Mouse (Mus musculus): ENCODE measurements around the gene Ankdd1a.

The Ankdd1a gene

DNA sequence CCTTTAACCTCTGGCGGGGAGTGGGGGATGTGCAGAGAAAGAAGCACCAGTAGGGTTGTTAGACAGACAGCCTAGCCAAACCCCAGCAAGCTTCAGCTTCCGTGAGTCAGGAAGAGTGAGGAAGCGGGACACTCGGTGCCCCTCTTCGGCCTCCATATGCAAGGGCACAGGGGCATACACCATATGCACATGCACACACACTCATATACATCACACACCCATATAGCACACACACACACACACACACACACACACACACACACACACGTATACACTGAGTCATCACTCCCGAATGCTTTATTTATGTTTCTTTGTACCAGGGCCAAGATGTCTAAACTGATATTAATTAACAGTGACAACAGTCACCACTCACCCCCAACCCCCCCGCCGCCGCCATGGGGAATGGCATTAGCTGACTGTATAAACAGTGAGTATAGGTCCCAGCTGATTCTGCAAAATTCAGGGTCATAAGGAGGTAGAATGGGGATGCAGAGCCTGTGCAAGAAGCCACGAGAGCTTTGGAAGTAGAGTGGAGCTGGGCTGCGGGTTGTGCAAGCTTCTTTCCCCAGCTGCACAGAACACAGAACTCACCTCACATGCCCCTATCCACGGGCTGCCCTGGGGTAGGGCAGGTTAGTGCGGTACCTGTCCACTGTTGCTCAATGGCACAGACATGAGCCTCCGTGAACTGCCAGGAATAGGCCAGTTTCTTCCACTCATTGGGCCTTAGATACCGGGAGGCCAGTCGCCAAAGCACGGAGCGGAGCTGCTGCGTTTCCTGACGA lies 17.1 kb downstream of the Ankdd1a start:
- DNase-seq (ENCODE audit: low read depth, low spot score), result no peak

DNA sequence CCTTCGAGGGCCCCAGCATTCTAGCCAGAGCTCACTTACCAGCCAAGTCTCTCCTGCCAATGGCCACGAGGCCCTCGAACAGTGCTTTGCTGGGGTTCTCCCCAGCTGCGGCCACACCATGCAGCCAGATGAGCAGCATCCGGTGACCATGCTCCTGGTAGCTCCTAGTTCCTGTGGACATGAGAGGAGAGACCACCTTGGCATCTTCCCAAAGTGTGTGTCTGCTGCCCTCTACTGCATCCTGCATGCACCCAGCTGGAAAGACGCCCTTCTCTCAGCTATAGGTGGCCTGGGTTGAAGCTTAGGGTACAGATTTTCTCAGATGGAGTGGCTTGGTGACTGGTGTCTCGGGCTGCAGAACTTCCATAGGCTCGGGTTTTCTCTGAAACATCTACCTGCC lies 17.8 kb downstream of the Ankdd1a start:
- no peak for DNase-seq (ENCODE audit: low read depth, low spot score)

DNA sequence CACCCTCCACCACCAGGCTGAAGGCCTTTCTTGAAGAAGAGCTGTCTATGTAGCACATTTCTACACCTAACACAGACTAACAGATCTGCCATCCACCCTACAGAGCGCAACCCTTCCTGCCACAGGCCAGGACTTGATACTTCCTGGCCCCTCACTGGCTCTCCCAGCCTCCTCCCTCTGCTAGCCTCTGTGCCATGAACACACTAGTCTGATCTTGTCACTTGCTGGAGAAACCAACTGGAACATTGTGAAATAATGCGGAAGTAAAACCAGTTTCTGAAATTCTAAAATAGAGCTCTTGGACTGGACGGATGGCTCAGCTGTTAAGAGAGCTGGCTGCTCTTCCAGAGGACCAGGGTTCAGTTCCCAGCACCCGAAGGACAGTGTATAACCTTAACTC lies 27.1 kb downstream of the Ankdd1a start:
- DNase-seq (ENCODE audit: low read depth, low spot score), result no peak

GRCm38 (mm10) chr9:65492351-65492750 lies 27.6 kb downstream of the Ankdd1a start:
- DNase-seq (ENCODE audit: low read depth, low spot score), result no peak

DNA sequence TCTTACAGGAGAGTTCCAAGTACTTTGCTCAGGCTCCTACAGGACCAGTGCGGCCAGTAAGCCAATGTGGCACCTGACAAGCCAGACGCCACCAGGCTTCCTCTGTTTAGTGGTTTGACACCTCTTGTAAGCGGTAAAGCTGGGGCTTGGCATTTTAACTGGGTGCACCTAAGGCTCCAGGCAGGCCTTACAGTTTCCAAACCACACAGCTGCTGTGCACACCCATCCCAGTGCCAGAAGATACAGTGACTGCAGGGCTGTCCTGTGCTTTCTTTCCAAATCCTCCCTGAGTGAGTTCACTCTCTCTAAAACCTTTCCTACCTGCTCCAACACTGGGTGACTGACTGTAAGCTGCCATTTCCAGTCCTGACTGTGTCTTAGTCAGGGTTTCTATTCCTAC lies 28.5 kb downstream of the Ankdd1a start:
- DNase-seq (ENCODE audit: low read depth, low spot score), result no peak

DNA sequence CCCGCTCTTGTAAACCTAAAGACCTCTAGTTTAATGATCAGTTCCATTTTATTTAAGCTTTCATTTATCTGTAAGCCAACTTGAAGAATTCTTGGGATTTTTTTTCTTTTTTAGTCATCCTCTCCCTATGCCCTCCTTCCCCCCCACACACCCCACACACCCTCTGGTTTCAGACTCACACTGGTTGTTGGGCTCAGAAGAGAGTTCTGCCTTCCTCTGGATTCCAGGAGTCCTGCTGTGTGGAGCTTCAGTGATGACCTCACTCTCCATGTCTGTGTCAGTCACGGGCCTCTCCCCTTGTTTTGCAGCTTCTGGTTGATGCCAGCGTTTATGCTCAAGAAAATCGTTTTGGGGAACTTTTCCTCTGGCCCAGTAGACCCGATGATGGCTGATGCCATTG lies 39.9 kb downstream of the Ankdd1a start:
- DNase-seq (ENCODE audit: low read depth, low spot score), result no peak

DNA sequence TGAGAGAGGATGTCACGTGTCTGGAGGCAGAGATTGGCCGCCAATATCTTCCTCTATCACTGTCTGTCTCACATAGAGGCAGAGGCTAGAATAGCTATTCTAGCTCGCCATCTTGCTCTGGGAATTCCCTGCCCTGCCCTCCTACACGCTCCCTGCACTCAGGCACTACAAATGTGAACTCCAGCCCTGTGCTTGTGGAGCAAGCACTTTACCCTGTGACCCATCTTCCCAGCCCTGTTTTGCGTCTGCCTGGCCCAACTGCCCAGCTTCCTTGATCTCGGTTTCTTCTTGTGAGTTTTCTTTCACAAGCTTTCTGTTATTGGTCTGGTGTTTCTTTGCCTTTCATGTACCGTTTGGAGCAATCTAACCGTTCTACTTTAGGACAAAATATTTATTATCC lies 40.8 kb downstream of the Ankdd1a start:
- DNase-seq (ENCODE audit: low read depth, low spot score), result no peak

DNA sequence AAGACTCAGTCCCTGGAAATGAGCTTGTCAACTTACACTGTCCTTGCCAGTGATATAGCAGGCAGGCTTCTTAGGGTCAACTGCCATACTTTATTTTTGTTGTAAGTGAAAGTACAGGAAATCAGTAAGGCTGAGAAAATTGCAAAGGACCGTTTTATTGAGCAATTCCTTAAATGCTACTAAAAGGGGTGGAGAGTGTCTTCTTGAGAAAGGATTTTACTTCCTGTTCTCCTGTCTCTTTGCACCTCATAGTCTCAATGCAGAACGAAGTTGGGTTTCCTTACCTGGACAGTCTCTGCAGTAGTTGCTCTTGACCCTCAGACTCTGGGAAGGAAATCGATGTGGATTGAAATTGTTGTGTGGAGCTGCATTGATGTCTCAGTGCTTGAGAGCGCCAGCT lies 47.2 kb downstream of the Ankdd1a start:
- no peak for DNase-seq (ENCODE audit: low read depth, low spot score)

GRCm38 (mm10) chr9:65467686-65468085 lies 52.3 kb downstream of the Ankdd1a start:
- DNase-seq (ENCODE audit: low read depth, low spot score), result no peak

DNA sequence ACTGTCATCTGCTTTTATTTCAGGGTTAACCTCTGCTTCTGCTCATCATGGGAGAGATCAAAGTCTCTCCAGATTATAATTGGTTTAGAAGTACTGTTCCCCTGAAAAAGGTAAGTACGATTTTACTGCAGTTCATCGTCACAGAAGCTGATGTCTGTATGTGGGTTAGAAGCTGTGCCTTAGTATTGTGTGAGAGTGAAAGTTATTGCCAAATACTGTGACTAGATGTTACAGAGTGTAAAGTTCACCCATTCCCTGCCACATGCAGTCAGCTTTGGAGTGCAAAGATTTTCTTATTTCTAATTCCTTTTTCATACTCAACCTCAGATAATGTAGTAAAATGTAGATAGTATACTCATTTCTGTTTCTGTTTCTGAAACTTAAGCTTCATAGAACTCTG lies 54.8 kb downstream of the Ankdd1a start:
- DNase-seq (ENCODE audit: low read depth, low spot score), result no peak

- DNase-seq (ENCODE audit: low read depth, low spot score), result no peak
These were observed 55.8 kb downstream of the Ankdd1a start for GRCm38 (mm10) chr9:65464161-65464560.

GRCm38 (mm10) chr9:65462544-65462943 lies 57.4 kb downstream of the Ankdd1a start:
- DNase-seq (ENCODE audit: low read depth, low spot score), result no peak

DNA sequence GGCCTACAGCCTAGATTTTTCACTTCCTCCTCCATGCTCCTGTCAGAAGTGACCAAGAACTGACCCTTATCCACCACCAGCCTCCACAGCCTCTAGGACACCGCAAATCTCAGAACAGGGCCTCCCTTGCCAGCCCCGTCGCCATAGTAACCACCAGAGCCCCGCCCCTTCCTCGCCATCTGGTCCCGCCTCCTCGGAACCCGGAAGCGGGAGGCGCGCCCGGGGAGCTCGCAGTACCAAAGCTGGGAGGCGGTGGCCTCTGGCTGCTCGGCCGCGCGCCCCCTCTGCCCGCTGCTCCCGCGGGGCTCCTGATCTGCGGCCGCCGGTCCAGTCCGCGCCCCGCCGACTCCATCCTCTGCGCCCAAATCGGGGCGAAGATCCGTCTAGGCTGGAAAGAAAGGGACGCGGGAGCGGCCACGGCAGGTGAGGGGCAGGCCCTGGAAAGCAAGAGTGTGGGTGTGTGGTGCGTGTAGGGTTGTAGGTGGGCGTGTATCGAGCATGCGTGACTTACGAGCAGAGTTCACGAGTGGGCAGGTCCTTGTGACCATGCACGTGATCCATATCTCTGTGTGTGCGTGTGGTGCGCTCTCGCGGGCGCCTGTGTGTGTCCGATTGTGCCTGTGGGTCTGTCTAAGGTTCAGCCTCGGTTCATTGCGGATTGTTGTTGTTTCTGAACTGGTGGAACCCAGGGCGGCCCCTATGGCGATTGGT lies 59.1 kb downstream of the Ankdd1a start, which contains the start of gene Spg21:
Gene Spg21 (plus strand): TSS at position 216 of the 711 bp plus-strand sequence.
- peak; percentile 80 for DNase-seq (ENCODE audit: low read depth, low spot score)

GRCm38 (mm10) chr9:65460198-65460597 lies 59.8 kb downstream of the Ankdd1a start:
- DNase-seq (ENCODE audit: low read depth, low spot score), result no peak

GRCm38 (mm10) chr9:65458975-65459374 lies 61.0 kb downstream of the Ankdd1a start:
- DNase-seq (ENCODE audit: low read depth, low spot score), result no peak

GRCm38 (mm10) chr9:65447951-65448350 lies 72.0 kb downstream of the Ankdd1a start:
- no peak for DNase-seq (ENCODE audit: low read depth, low spot score)

GRCm38 (mm10) chr9:65444692-65445091 lies 75.3 kb downstream of the Ankdd1a start:
- DNase-seq (ENCODE audit: low read depth, low spot score), result no peak

All from WW6 (cell line).